Mouse (Mus musculus) embryonic facial prominence, embryonic 10.5 days (tissue): ENCODE measurements around the gene Rtn1. TPM values are rescaled to one million over a fixed set of nuclear protein-coding genes. Genes with fewer than 3 reads are reported as not detected.
A peak's percentile ranks its signal among the peaks of the same experiment; 100 is the strongest.

Experiments used
- DNase-seq: peaks from one replicate; pipeline ENCODE4 v3.0.0-alpha.2; 2017; ENCODE audit warnings: low spot score
- H3K27ac ChIP-seq: fragments of 300-500 bp; sonication (generic); replicated peaks from 2 replicates; pipeline ENCODE4 v1.5.1; 2016; ENCODE audit warnings: mild to moderate bottlenecking
- H3K27me3 ChIP-seq: fragments of 300-500 bp; sonication (generic); replicated peaks from 2 replicates; pipeline ENCODE4 v1.6.1; 2016; ENCODE audit warnings: low read depth, mild to moderate bottlenecking; ENCODE audit not compliant: poor library complexity, severe bottlenecking
- H3K36me3 ChIP-seq: fragments of 300-500 bp; sonication (generic); replicated peaks from 2 replicates; pipeline ENCODE4 v1.6.1; 2016; ENCODE audit warnings: mild to moderate bottlenecking, moderate library complexity
- H3K4me1 ChIP-seq: fragments of 300-500 bp; sonication (generic); 2 replicates; pipeline ENCODE4 v1.6.1; 2016
- H3K4me3 ChIP-seq: fragments of 300-500 bp; sonication (generic); 2 replicates; pipeline ENCODE4 v1.5.1; 2016; ENCODE audit warnings: mild to moderate bottlenecking, moderate library complexity
- H3K9me3 ChIP-seq: fragments of 300-500 bp; sonication (generic); 2 replicates; pipeline ENCODE4 v1.6.1; 2016; ENCODE audit warnings: mild to moderate bottlenecking
- WGBS: fragments of 180-500 bp; shearing (Covaris S2); methylation state at CpG from one replicate; pipeline ENCODE4 v1.1.7; 2016; 5-methylcytosine and 5-hydroxymethylcytosine counted together
- polyA plus RNA-seq: library from polyadenylated mRNA; unstranded; fragments of >200 nt; fragmentation: Nextera tagmentation; extraction: Ambion mirVana; gene quantifications from 2 replicates; pipeline ENCODE4 v1.2.1, GENCODE M21; 2016

Gene Rtn1
- polyA plus RNA-seq, 1 experiment from 2014 or later: 80.8 TPM

- peak overlapping the region; percentile 81 for H3K4me3 ChIP-seq
- no peaks in the 10 kb centered on the region for H3K9me3 ChIP-seq
- peak; percentile 18 for DNase-seq
- no peaks in the 10 kb centered on the region for H3K36me3 ChIP-seq
- WGBS: 7% methylated on average over 11 of the region's 11 CpGs
- H3K27me3 ChIP-seq: peaks cover 44% of the 10 kb centered on the region
- peaks cover 25% of the 10 kb centered on the region for H3K4me1 ChIP-seq
- H3K27ac ChIP-seq: no peak overlapping the region
These were observed 1.7 kb downstream of the Rtn1 start for GRCm38 (mm10) chr12:72407146-72407545.

DNA sequence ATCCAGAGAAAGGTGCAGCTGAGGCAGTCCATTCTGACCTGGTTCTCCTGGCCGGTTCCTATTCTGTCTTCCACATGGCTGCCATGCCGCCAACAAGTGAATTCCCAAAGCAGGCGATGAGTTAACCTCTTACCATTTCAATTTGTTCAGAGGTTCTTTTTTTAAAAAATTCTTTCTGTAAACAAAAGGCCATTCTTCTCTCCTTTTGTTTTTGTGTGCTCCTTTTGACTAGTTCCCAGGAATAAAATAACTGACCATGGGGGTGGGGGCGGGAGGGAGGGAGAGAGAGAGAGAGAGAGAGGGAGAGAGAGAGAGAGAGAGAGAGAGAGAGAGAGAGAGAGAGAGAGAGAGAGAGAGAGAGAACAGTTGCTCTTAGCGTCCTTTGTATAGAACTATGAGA, 3.8 kb downstream of the Rtn1 start:
- 52% methylated on average over 5 of the region's 5 CpGs for WGBS
- no peaks in the 10 kb centered on the region for H3K9me3 ChIP-seq
- H3K4me3 ChIP-seq: no peak overlapping the region
- H3K36me3 ChIP-seq: no peaks in the 10 kb centered on the region
- DNase-seq: no peak
- H3K27ac ChIP-seq: no peak overlapping the region
- H3K27me3 ChIP-seq: peaks cover 37% of the 10 kb centered on the region
- peaks cover 25% of the 10 kb centered on the region for H3K4me1 ChIP-seq

DNA sequence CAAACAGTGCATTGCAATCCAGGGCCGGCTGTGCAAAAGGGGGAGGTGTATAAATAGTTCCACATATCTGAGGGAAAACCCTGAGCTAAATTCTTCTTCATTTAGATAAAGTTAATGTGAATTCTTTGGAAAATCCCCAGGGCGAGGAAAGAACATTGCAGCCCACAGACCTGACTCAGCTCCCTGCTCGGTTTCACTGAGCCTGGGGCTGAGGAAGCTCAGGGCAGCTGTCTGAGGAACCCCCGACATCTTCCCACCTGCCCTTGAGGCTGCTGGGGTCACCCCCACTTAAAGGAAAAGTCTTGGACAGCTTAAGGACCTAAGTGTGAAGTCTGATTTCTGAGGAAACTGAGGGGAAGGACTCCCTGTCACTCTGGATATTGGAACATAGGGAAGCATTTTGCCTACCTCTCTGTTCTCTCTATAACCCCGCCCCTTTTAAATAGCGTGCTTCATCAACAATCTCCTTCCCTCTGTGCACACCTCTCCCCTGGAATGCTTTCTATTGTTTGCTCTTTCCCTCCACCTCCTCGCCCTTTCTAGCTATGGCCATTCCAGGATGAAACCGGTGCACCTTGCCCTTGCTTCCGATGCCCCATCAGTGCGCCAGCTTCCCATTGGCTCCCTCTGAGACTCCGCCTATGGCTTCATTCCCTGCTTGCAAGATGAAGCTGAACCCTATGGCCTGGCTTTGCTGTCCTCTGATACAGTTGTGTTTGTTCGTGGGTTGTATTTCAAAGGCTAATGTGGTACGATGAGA, 15.6 kb downstream of the Rtn1 start:
- Histone ChIP-seq H3K9me3 (no peaks in the 10 kb centered on the region), H3K27ac (no peak overlapping the region), H3K36me3 (no peaks in the 10 kb centered on the region), H3K4me1 (peaks cover 6% of the 10 kb centered on the region; the same call in 1 of the 2 replicates), H3K4me3 (no peak overlapping the region), H3K27me3 (no peaks in the 10 kb centered on the region)
- DNase-seq: no peak
- 52% methylated on average over 13 of the region's 13 CpGs for WGBS

DNA sequence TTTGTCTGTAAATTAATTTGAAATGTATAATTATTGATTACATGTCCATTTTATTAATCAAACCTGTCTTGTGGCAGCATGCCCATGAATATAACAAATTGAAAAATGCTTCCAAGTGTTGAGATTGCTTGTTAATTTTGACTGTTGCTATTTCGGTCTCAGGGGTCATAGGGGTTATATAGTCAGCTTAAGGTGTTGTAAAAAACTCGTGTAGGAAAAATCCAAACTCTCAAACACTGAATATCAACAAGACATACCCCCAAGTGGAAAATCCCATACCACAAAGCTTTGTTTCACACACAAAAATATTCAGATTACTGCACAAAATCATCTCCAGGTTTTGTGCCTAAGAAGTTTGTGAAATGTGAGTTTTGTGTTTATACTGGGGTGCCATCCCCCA, 18.5 kb downstream of the Rtn1 start:
- WGBS: 67% methylated on average over 2 of the region's 2 CpGs
- no peaks in the 10 kb centered on the region for H3K9me3 ChIP-seq
- no peaks in the 10 kb centered on the region for H3K36me3 ChIP-seq
- no peak overlapping the region for H3K27ac ChIP-seq
- H3K27me3 ChIP-seq: no peaks in the 10 kb centered on the region
- no peak overlapping the region for H3K4me3 ChIP-seq
- no peak for DNase-seq
- H3K4me1 ChIP-seq: peaks cover 6% of the 10 kb centered on the region; the same call in 1 of the 2 replicates

DNA sequence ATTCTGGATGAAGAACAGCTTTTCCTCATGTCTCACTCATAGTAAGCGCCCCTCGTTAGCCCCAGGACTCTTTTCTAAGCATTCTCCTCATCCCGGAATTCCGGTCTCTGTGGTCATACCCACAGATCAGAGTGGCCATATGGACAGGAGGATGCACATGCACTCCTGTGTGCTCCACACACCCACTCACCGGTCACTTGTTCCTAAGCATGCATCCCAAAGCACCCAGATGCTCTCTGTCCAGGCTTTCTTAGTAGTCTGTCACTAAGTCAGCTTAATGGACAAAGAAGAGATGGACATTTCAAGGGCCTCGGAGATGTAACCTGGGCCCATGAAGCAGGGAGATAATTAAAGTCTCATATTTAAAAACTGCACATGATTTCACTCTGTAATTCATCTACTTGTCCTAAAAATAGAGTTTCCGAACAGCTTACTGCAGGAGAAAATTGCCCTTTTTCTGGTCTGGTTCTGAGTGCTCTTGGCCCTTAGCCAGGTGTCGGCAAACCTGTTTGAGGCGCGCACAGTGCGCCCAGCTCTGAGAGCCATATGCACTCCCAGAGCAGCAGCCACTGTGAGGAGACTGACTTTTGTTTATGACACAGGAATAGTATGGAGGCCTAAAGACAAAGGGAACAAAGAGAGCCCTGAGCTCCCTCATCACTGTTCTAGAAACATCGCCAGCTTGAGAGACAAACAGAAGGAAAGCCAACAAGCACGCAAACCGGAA, 19.3 kb downstream of the Rtn1 start:
- Histone ChIP-seq H3K36me3 (no peaks in the 10 kb centered on the region), H3K9me3 (no peaks in the 10 kb centered on the region), H3K27ac (no peak overlapping the region), H3K27me3 (no peaks in the 10 kb centered on the region), H3K4me1 (peaks cover 6% of the 10 kb centered on the region; the same call in 1 of the 2 replicates), H3K4me3 (no peak overlapping the region)
- WGBS: 92% methylated on average over 14 of the region's 14 CpGs
- no peak for DNase-seq

DNA sequence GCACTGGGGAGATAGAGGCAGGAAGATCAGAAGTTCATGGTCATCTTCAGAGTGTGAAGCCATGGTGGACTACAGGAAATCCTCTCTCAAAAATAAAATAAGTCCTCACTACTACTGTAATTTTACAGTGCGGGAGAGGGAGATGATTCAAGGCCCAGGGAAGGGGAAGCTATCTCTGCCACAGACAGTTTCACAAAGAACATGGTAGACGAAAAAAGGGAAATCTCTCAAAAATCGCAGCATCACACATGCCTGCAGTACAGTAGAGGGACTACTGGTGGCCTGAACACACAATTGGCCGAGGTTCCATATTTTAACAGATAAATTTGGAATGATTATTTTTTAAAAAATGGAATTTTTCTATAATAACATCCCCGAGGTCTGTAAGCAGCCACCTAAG, 20.0 kb downstream of the Rtn1 start:
- Histone ChIP-seq H3K4me1 (peaks cover 6% of the 10 kb centered on the region; the same call in 1 of the 2 replicates), H3K27me3 (no peaks in the 10 kb centered on the region), H3K36me3 (no peaks in the 10 kb centered on the region), H3K9me3 (no peaks in the 10 kb centered on the region), H3K27ac (no peak overlapping the region), H3K4me3 (no peak overlapping the region)
- DNase-seq: no peak
- WGBS: 89% methylated on average over 5 of the region's 5 CpGs

GRCm38 (mm10) chr12:72388135-72388534, 20.7 kb downstream of the Rtn1 start:
- H3K27me3 ChIP-seq: no peaks in the 10 kb centered on the region
- no peaks in the 10 kb centered on the region for H3K9me3 ChIP-seq
- WGBS: 94% methylated on average over 6 of the region's 6 CpGs
- DNase-seq: no peak
- no peaks in the 10 kb centered on the region for H3K36me3 ChIP-seq
- H3K4me3 ChIP-seq: no peak overlapping the region
- H3K27ac ChIP-seq: no peak overlapping the region
- peaks cover 2% of the 10 kb centered on the region; the same call in 1 of the 2 replicates for H3K4me1 ChIP-seq

DNA sequence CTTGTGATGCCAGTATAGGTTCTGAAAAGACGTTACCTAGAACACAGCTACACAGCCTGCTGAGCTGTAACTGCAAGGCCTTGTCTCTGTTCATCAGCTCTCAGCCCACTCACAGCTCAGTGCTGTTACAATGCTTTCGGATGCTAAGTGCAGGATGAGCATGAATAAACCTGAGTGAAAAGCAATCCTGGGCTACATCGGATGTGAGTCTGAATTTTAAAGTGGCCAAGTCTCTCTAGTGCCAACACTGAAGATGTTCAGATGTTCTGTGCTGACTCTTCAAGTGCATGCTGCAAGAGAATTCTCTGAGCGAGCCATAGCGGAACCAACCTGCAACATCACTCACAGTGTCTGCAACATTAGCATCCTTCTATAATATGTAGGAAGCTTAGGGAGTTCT, 32.5 kb downstream of the Rtn1 start:
- Histone ChIP-seq H3K4me1 (peaks cover 17% of the 10 kb centered on the region), H3K27ac (no peak overlapping the region), H3K9me3 (no peaks in the 10 kb centered on the region), H3K36me3 (no peaks in the 10 kb centered on the region), H3K4me3 (no peak overlapping the region), H3K27me3 (no peaks in the 10 kb centered on the region; the same call in 1 of the 2 replicates)
- 86% methylated on average over 5 of the region's 5 CpGs for WGBS
- no peak for DNase-seq

- WGBS: 42% methylated on average over 11 of the region's 11 CpGs
- H3K36me3 ChIP-seq: no peaks in the 10 kb centered on the region
- no peaks in the 10 kb centered on the region for H3K9me3 ChIP-seq
- 0 out of 2 replicates have a peak overlapping the region, but pooled peaks have one; percentile 3 for H3K4me3 ChIP-seq
- DNase-seq: peak; percentile 32
- peak overlapping the region; percentile 75 for H3K27ac ChIP-seq
- peaks cover 17% of the 10 kb centered on the region for H3K4me1 ChIP-seq
- no peaks in the 10 kb centered on the region; the same call in 1 of the 2 replicates for H3K27me3 ChIP-seq
These were observed 34.0 kb downstream of the Rtn1 start for GRCm38 (mm10) chr12:72374823-72375225.

GRCm38 (mm10) chr12:72373916-72374615, 34.8 kb downstream of the Rtn1 start:
- H3K27ac ChIP-seq: peak overlapping the region; percentile 75
- H3K4me3 ChIP-seq: no peak overlapping the region

DNA sequence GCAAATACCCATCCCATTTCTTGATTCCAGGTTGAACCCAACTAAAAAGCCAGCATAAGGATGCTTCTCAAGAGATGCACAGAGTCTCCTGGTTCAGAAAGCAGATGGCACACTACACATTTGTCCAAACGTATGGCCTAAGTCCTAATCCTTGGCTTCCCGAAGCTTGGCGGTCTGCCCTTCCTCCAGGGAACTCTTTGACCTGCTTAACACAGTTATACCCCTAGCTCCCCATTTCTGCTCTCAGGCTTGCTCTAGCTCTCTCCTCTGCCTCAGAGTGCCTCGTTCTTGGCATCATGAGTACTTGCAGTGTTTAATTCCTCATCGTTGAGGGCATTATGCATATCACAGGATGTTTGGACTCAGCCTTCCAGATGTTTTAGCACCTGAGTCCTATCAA, 38.8 kb downstream of the Rtn1 start:
- DNase-seq: peak; percentile 3
- no peak overlapping the region for H3K4me3 ChIP-seq
- H3K27ac ChIP-seq: no peak overlapping the region
- no peaks in the 10 kb centered on the region for H3K36me3 ChIP-seq
- WGBS: 77% methylated on average over 5 of the region's 5 CpGs
- no peaks in the 10 kb centered on the region for H3K27me3 ChIP-seq
- H3K9me3 ChIP-seq: no peaks in the 10 kb centered on the region
- peaks cover 23% of the 10 kb centered on the region for H3K4me1 ChIP-seq

More at GRCm38 (mm10) chr12:72373916-72374615, 34.8 kb downstream of the Rtn1 start:
- H3K9me3 ChIP-seq: no peaks in the 10 kb centered on the region
- H3K27me3 ChIP-seq: no peaks in the 10 kb centered on the region; the same call in 1 of the 2 replicates
- DNase-seq: no peak
- 66% methylated on average over 17 of the region's 17 CpGs for WGBS
- H3K4me1 ChIP-seq: peaks cover 17% of the 10 kb centered on the region
- no peaks in the 10 kb centered on the region for H3K36me3 ChIP-seq

DNA sequence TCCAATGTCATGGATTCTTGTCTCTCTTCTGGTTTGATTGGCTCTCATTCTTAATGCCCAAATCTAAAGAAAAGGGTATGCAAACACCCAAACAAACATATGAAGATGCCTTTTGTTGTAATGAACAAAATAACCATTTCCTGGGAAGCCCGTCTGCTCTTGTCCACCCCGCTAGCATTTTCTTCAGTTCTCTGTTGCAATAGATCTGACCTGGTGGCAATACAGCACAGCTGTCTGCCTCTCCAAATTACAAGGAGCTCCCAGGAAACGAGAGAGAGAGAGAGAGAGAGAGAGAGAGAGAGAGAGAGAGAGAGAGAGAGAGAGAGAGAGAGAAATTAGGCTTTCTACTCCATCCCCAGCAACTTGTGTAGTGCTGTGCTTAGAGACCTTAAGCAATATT, 42.1 kb downstream of the Rtn1 start:
- Histone ChIP-seq H3K4me1 (peaks cover 16% of the 10 kb centered on the region), H3K4me3 (no peak overlapping the region), H3K9me3 (no peaks in the 10 kb centered on the region), H3K36me3 (no peaks in the 10 kb centered on the region), H3K27me3 (no peaks in the 10 kb centered on the region), H3K27ac (no peak overlapping the region)
- no peak for DNase-seq
- 65% methylated on average over 3 of the region's 3 CpGs for WGBS
